Mouse (Mus musculus) brown adipose tissue, adult 24 weeks (tissue): Measurements from ENCODE around the gene Kctd11. TPM values are rescaled to one million over a fixed set of nuclear protein-coding genes. Genes with fewer than 3 reads are reported as not detected.

Experiments
- H3K27ac ChIP-seq: fragments of 200-500 bp; replicated peaks from 2 replicates; pipeline ENCODE4 v1.5.1; 2012; ENCODE audit warnings: low read depth, mild to moderate bottlenecking, low read length
- H3K4me1 ChIP-seq: fragments of 200-500 bp; 2 replicates; pipeline ENCODE4 v1.6.1; 2012; ENCODE audit warnings: low read length, mixed read lengths; ENCODE audit not compliant: control insufficient read depth, insufficient read depth, insufficient read length
- H3K4me3 ChIP-seq: fragments of 200-500 bp; 2 replicates; pipeline ENCODE4 v1.5.1; 2012; ENCODE audit warnings: low read depth, mild to moderate bottlenecking, low read length, moderate library complexity; ENCODE audit not compliant: insufficient read depth
- polyA plus RNA-seq: library from polyadenylated mRNA; stranded (reverse); fragments of >200 nt; gene quantifications from 2 replicates; pipeline ENCODE4 v1.2.4, GENCODE M21; 2012; ENCODE audit not compliant: missing spikeins, insufficient read depth, insufficient read length

Gene Kctd11
- polyA plus RNA-seq, 1 experiment: 2.5 TPM

- H3K4me1 ChIP-seq: peaks cover 5% of the 10 kb centered on the region
- H3K27ac ChIP-seq: peak overlapping the region; percentile 73
Observed at GRCm38 (mm10) chr11:69854680-69855079, 26.5 kb downstream of the Kctd11 start.

DNA sequence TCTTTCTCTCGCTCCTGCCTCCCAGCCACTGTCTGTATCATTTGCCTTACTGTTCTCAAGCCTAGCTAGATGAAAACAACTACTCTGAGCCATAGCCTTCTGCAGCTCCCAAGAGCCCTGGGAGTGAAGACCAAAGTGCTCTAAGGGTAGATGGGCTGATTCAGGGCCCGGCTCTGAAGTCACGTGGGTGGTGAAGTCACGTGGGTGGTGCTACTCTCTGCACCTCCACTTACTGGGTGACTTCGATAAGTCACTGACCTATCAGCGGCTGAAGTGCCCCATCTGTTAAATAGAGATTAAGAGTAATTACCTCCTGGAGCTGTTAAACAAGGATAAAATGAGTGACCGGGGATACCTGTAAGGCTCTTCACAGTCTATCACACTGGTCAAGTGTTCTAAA, 27.2 kb downstream of the Kctd11 start:
- Histone ChIP-seq H3K27ac (no peak overlapping the region), H3K4me3 (no peak overlapping the region)

More at GRCm38 (mm10) chr11:69854680-69855079, 26.5 kb downstream of the Kctd11 start:
- H3K4me3 ChIP-seq: no peak overlapping the region

DNA sequence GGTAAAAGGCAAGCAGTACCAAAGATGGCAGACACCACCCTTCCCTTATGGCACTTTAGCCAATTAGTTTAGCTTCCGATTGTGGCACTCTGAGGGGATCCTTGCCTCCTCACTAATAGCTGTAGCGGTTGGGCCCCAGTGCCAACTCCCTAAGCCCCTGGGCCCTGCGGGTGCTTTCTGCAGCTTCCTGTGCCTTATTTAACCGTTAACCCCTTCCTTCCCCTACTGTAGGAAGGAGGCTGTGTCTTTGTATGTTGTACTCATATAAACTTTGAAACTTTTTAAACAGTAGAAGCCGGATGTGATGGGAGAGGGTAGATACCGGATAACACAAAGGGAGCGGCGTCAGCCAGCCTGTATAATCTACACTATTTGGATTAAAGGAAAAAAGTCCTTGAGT, 30.5 kb downstream of the Kctd11 start:
- Histone ChIP-seq H3K4me1 (peaks cover 10% of the 10 kb centered on the region), H3K4me3 (no peak overlapping the region), H3K27ac (no peak overlapping the region)

More for the DNA sequence above, 27.2 kb downstream of the Kctd11 start:
- H3K4me1 ChIP-seq: peaks cover 5% of the 10 kb centered on the region

DNA sequence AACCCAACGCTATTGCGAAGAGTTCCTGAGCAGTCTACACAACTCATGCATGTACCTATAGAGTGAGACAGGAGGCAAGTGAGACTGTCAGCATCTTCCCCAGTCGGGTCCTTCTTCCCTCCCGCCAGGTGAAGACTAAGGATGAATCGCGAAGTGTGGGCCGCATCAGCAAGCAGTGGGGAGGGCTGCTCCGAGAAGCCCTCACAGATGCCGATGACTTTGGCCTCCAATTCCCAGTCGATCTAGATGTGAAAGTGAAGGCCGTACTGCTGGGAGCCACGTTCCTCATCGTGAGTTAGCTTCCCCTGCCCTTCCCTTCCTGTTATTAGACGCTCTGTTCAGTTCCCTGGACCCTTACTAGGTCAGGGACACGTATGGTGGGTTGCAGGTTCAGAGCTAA, 31.3 kb downstream of the Kctd11 start:
- Histone ChIP-seq H3K4me3 (no peak overlapping the region), H3K27ac (0 out of 2 replicates have a peak overlapping the region, but pooled peaks have one; percentile 82), H3K4me1 (peaks cover 13% of the 10 kb centered on the region)

- Histone ChIP-seq H3K27ac (peak overlapping the region; percentile 82), H3K4me3 (0 out of 2 replicates have a peak overlapping the region, but pooled peaks have one; percentile 4), H3K4me1 (peaks cover 11% of the 10 kb centered on the region)
Observed at GRCm38 (mm10) chr11:69849128-69849527, 32.1 kb downstream of the Kctd11 start.

DNA sequence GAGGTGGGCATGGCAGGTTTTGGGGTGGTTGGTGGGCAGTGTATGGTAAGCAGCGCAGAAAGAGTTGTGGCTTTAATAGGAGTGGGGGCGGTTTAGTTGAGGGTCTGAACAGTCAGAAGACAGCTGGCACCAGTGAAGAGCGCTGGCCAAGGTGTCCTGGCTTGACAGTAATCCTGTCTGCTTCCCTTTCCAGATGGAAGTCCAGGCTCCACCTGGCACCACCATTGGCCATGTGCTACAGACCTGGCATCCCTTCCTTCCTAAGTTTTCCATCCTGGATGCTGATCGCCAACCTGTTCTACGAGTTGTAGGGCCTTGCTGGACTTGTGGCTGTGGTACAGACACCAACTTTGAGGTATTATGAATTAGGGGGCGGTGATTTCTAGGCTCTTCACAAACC, 33.2 kb downstream of the Kctd11 start:
- Histone ChIP-seq H3K27ac (no peak overlapping the region), H3K4me3 (peak overlapping the region; percentile 90), H3K4me1 (peaks cover 11% of the 10 kb centered on the region)

GRCm38 (mm10) chr11:69846738-69847688, 34.2 kb downstream of the Kctd11 start:
- Histone ChIP-seq H3K27ac (peak overlapping the region; percentile 88), H3K4me1 (peaks cover 11% of the 10 kb centered on the region), H3K4me3 (peak overlapping the region; percentile 90)

DNA sequence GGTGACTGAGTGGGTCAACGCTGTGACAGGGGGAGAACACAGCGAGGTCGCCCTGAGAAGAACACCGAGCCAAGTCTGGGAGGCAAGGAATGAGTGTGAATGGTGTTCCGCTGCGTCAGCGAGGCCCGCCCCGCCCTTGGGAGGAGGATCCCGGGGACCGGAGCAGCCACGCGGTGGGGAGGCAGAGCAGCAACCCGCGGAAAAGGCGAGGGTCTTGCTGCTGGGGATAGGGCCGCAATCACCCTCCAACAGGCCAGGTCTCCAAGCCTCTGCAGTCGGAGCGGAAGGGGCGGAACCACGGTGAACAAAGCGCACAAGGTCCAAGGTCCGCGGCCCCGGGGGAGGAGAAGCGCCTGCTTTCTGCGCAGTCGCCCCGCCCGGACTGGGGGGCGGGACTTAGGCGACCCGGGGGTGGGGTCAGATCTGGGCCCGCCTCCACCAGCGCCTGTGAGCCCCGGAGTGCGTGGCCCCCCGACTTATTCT, 35.0 kb downstream of the Kctd11 start, which contains the start of gene Plscr3:
Plscr3 (plus strand) TSS at position 179 of the 483 bp plus-strand sequence.
- peak within 1 kb of the TSS; percentile 90 for H3K4me3 ChIP-seq
- peaks cover 11% of the 10 kb centered on the region for H3K4me1 ChIP-seq
- H3K27ac ChIP-seq: peak within 1 kb of the TSS; percentile 88

GRCm38 (mm10) chr11:69838714-69839104, 42.5 kb downstream of the Kctd11 start:
- Histone ChIP-seq H3K4me3 (peak overlapping the region; percentile 79), H3K27ac (peak overlapping the region; percentile 76)

GRCm38 (mm10) chr11:69837952-69838713, 43.1 kb downstream of the Kctd11 start, which contains the start of gene Tmem256:
Gene Tmem256, plus strand, starts transcription at chr11:69838514.
- Histone ChIP-seq H3K4me1 (no peaks in the 10 kb centered on the region), H3K4me3 (peak within 1 kb of the TSS; percentile 79), H3K27ac (peak within 1 kb of the TSS; percentile 76)

More at GRCm38 (mm10) chr11:69838714-69839104, 42.5 kb downstream of the Kctd11 start:
- no peaks in the 10 kb centered on the region for H3K4me1 ChIP-seq

- peak within 1 kb of the TSS; percentile 76 for H3K27ac ChIP-seq
- H3K4me1 ChIP-seq: no peaks in the 10 kb centered on the region
- peak within 1 kb of the TSS; percentile 79 for H3K4me3 ChIP-seq
Observed at GRCm38 (mm10) chr11:69837604-69837951, 43.6 kb downstream of the Kctd11 start, which contains the start of gene Nlgn2. Gene Nlgn2, minus strand, starts transcription at chr11:69837784.

GRCm38 (mm10) chr11:69836703-69837576, 44.3 kb downstream of the Kctd11 start:
- H3K4me1 ChIP-seq: no peaks in the 10 kb centered on the region
- peak overlapping the region; percentile 64 for H3K4me3 ChIP-seq
- no peak overlapping the region for H3K27ac ChIP-seq

GRCm38 (mm10) chr11:69835966-69836335, 45.3 kb downstream of the Kctd11 start:
- no peak overlapping the region for H3K27ac ChIP-seq
- no peaks in the 10 kb centered on the region for H3K4me1 ChIP-seq
- no peak overlapping the region for H3K4me3 ChIP-seq

- H3K27ac ChIP-seq: no peak overlapping the region
- H3K4me3 ChIP-seq: no peak overlapping the region
Observed at GRCm38 (mm10) chr11:69835326-69835965, 45.8 kb downstream of the Kctd11 start.

More at GRCm38 (mm10) chr11:69835326-69835965, 45.8 kb downstream of the Kctd11 start:
- no peaks in the 10 kb centered on the region for H3K4me1 ChIP-seq
